Mouse (Mus musculus): ENCODE measurements around the gene Foxn3. TPM values are rescaled to one million over a fixed set of nuclear protein-coding genes. Genes with fewer than 3 reads are reported as not detected.

Foxn3 gene
- polyA plus RNA-seq, 1 experiment from 2014 or later: 69.1 TPM

- Histone ChIP-seq H3K4me1 (ENCODE audit: insufficient read depth) (0 out of 2 replicates have a peak, but pooled peaks cover 9% of the 10 kb centered on the region), H3K4me3 (ENCODE audit: low read depth, low read length) (no peak overlapping the region), H3K9me3 (ENCODE audit: low read depth, low read length) (no peaks in the 10 kb centered on the region), H3K27ac (ENCODE audit: low read depth) (no peak overlapping the region), H3K27me3 (ENCODE audit: insufficient read depth, low read length) (no peaks in the 10 kb centered on the region), H3K36me3 (ENCODE audit: insufficient read depth) (no peaks in the 10 kb centered on the region), H3K4me2 (no peak overlapping the region), H3K9ac (no peak overlapping the region)
- TF ChIP-seq CTCF (IDR thresholded peaks at IDR 0.05; ENCODE audit: low read depth): no peak
- ATAC-seq (ENCODE audit: insufficient read depth) (no peak), DNase-seq (no peak)
- 81% methylated on average over 5 of the region's 5 CpGs for WGBS
Observed at GRCm38 (mm10) chr12:99358698-99359097, 204.7 kb downstream of the Foxn3 start.

DNA sequence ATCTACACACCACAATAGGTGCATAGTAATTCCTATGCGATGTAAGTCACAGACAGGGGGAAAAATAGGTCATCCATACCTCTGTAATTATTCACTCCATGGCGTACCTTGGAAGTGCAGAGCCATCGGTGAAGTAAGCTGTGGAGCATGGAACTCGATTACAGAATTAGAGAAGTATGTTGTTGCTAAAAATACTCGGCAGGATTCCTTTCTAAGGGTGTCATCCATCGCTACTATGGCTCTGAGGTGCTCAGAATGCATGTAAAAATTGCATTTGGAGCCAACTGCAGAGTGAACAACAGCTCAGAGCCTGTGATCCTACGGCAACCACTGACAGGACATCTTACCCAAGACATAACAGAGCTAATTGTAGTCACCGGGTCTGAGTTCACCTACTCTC lies 206.7 kb downstream of the Foxn3 start:
- Histone ChIP-seq H3K27me3 (ENCODE audit: insufficient read depth, low read length) (no peaks in the 10 kb centered on the region), H3K27ac (ENCODE audit: low read depth) (no peak overlapping the region), H3K9ac (no peak overlapping the region), H3K4me1 (ENCODE audit: insufficient read depth) (0 out of 2 replicates have a peak, but pooled peaks cover 11% of the 10 kb centered on the region), H3K36me3 (ENCODE audit: insufficient read depth) (no peaks in the 10 kb centered on the region), H3K4me3 (ENCODE audit: low read depth, low read length) (no peak overlapping the region), H3K9me3 (ENCODE audit: low read depth, low read length) (no peaks in the 10 kb centered on the region), H3K4me2 (no peak overlapping the region)
- TF ChIP-seq CTCF (IDR thresholded peaks at IDR 0.05; ENCODE audit: low read depth): no peak
- no peak for DNase-seq
- no peak for ATAC-seq (ENCODE audit: insufficient read depth)
- 85% methylated on average over 8 of the region's 8 CpGs for WGBS

GRCm38 (mm10) chr12:99353692-99354091 lies 209.7 kb downstream of the Foxn3 start:
- no peak overlapping the region for H3K4me3 ChIP-seq (ENCODE audit: low read depth, low read length)
- H3K9ac ChIP-seq: no peak overlapping the region
- H3K4me1 ChIP-seq (ENCODE audit: insufficient read depth): 0 out of 2 replicates have a peak, but pooled peaks cover 11% of the 10 kb centered on the region
- ATAC-seq (ENCODE audit: insufficient read depth): no peak
- DNase-seq: no peak
- no peaks in the 10 kb centered on the region for H3K27me3 ChIP-seq (ENCODE audit: insufficient read depth, low read length)
- TF ChIP-seq CTCF (IDR thresholded peaks at IDR 0.05; ENCODE audit: low read depth): no peak
- no peaks in the 10 kb centered on the region for H3K9me3 ChIP-seq (ENCODE audit: low read depth, low read length)
- 87% methylated on average over 11 of the region's 11 CpGs for WGBS
- no peak overlapping the region for H3K4me2 ChIP-seq
- H3K27ac ChIP-seq (ENCODE audit: low read depth): no peak overlapping the region
- H3K36me3 ChIP-seq (ENCODE audit: insufficient read depth): no peaks in the 10 kb centered on the region

- WGBS: 71% methylated on average over 6 of the region's 6 CpGs
- no peak for ATAC-seq (ENCODE audit: insufficient read depth)
- H3K27ac ChIP-seq (ENCODE audit: low read depth): no peak overlapping the region
Observed at GRCm38 (mm10) chr12:99352583-99352982, 210.8 kb downstream of the Foxn3 start.

GRCm38 (mm10) chr12:99352136-99352535 lies 211.2 kb downstream of the Foxn3 start:
- H3K9ac ChIP-seq: no peak overlapping the region
- no peaks in the 10 kb centered on the region for H3K9me3 ChIP-seq (ENCODE audit: low read depth, low read length)
- peak; percentile 26 for DNase-seq
- H3K4me3 ChIP-seq (ENCODE audit: low read depth, low read length): no peak overlapping the region
- no peak for TF ChIP-seq CTCF (IDR thresholded peaks at IDR 0.05; ENCODE audit: low read depth)
- no peak overlapping the region for H3K4me2 ChIP-seq
- no peak overlapping the region for H3K27ac ChIP-seq (ENCODE audit: low read depth)
- H3K36me3 ChIP-seq (ENCODE audit: insufficient read depth): no peaks in the 10 kb centered on the region
- H3K27me3 ChIP-seq (ENCODE audit: insufficient read depth, low read length): no peaks in the 10 kb centered on the region
- ATAC-seq (ENCODE audit: insufficient read depth): no peak
- 60% methylated on average over 7 of the region's 7 CpGs for WGBS
- H3K4me1 ChIP-seq (ENCODE audit: insufficient read depth): 0 out of 2 replicates have a peak, but pooled peaks cover 11% of the 10 kb centered on the region

More at GRCm38 (mm10) chr12:99352583-99352982, 210.8 kb downstream of the Foxn3 start:
- H3K4me1 ChIP-seq (ENCODE audit: insufficient read depth): 0 out of 2 replicates have a peak, but pooled peaks cover 11% of the 10 kb centered on the region
- no peaks in the 10 kb centered on the region for H3K9me3 ChIP-seq (ENCODE audit: low read depth, low read length)
- H3K27me3 ChIP-seq (ENCODE audit: insufficient read depth, low read length): no peaks in the 10 kb centered on the region
- TF ChIP-seq CTCF (IDR thresholded peaks at IDR 0.05; ENCODE audit: low read depth): no peak
- DNase-seq: no peak
- H3K4me3 ChIP-seq (ENCODE audit: low read depth, low read length): no peak overlapping the region
- no peak overlapping the region for H3K9ac ChIP-seq
- H3K36me3 ChIP-seq (ENCODE audit: insufficient read depth): no peaks in the 10 kb centered on the region
- no peak overlapping the region for H3K4me2 ChIP-seq

DNA sequence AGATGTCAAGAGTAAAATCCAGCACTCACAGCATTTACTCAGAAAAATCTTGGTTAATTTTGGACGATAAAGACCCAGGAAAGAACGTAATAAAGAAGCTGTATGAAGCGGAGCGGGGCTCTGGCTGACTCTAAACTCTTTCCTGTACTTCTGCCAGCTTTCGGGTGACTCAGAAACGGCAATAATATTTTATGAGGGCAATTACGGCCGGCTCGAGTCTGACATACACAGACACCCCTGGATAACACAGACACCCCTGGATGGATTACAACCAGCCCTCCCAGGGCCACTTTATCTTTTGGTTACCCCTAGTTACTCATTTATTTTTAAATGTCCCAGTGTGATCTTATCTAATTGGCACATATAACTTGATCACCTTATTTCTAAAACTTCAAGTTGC lies 211.7 kb downstream of the Foxn3 start:
- Histone ChIP-seq H3K4me2 (no peak overlapping the region), H3K36me3 (ENCODE audit: insufficient read depth) (no peaks in the 10 kb centered on the region), H3K27ac (ENCODE audit: low read depth) (no peak overlapping the region), H3K4me1 (ENCODE audit: insufficient read depth) (0 out of 2 replicates have a peak, but pooled peaks cover 11% of the 10 kb centered on the region), H3K27me3 (ENCODE audit: insufficient read depth, low read length) (no peaks in the 10 kb centered on the region), H3K9ac (no peak overlapping the region), H3K4me3 (ENCODE audit: low read depth, low read length) (no peak overlapping the region), H3K9me3 (ENCODE audit: low read depth, low read length) (no peaks in the 10 kb centered on the region)
- TF ChIP-seq CTCF (IDR thresholded peaks at IDR 0.05; ENCODE audit: low read depth): no peak
- DNase-seq (peak; percentile 30), ATAC-seq (ENCODE audit: insufficient read depth) (no peak)
- 56% methylated on average over 9 of the region's 9 CpGs for WGBS

DNA sequence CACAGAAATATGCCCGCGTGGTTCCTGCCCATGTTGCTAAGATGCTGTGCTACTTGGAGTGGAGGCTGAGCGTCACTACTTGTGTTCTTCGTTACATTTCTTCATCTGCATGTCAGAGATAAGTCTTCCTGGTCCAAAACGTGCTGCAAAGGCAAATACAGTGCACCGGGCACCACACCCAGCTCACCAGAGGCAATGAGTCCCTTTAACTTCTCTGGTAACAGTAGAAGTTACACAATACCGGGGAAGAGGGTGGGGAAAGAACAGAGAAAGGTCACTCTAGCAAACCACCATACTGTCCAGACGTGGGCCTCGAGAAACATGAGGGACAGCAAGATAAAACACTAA lies 213.8 kb downstream of the Foxn3 start:
- Histone ChIP-seq H3K27ac (ENCODE audit: low read depth) (no peak overlapping the region), H3K4me3 (ENCODE audit: low read depth, low read length) (no peak overlapping the region), H3K4me1 (ENCODE audit: insufficient read depth) (0 out of 2 replicates have a peak, but pooled peaks cover 11% of the 10 kb centered on the region), H3K9me3 (ENCODE audit: low read depth, low read length) (no peaks in the 10 kb centered on the region), H3K27me3 (ENCODE audit: insufficient read depth, low read length) (no peaks in the 10 kb centered on the region), H3K36me3 (ENCODE audit: insufficient read depth) (no peaks in the 10 kb centered on the region), H3K4me2 (no peak overlapping the region), H3K9ac (no peak overlapping the region)
- ATAC-seq (ENCODE audit: insufficient read depth) (no peak), DNase-seq (no peak)
- 72% methylated on average over 9 of the region's 9 CpGs for WGBS
- no peak for TF ChIP-seq CTCF (IDR thresholded peaks at IDR 0.05; ENCODE audit: low read depth)
